Mouse (Mus musculus): ENCODE data around the gene Bmp8a. TPM values are rescaled to one million over a fixed set of nuclear protein-coding genes. Genes with fewer than 3 reads are reported as not detected.
A peak's percentile ranks its signal among the peaks of the same experiment; 100 is the strongest.
"Not testable (repeated sequence)": the region's sequence is repeated elsewhere in the genome, so short reads cannot be mapped to it uniquely, and the experiment has no call there.

Bmp8a gene
- polyA plus RNA-seq, 1 experiment, result 3.7 TPM

DNA sequence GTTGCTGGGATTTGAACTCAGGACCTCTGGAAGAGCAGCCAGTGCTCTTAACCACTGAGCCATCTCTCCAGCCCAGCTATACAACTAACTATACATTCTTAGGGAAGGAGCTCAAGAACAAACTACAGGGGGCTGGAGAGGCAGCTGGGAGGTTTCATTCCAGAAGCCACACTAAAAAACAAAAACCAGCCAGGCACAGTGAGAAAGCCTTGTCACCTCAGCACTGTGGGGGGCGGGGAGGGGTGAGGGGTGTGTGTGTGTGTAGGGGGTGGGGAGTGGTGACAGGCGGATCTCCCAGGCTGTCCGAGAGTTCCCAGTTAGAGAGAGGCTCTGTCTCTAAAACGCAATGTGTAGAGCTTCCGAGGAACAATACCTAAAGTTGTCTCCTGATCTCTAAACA is 11.7 kb downstream of the Bmp8a start:
- Histone ChIP-seq H3K4me1 (ENCODE audit: control insufficient read depth, insufficient read depth, low read length) (no peaks in the 10 kb centered on the region), H3K4me3 (ENCODE audit: control insufficient read depth, low read depth, low read length) (no peak overlapping the region), H3K27ac (ENCODE audit: control insufficient read depth, insufficient read depth, low read depth, low read length) (no peak overlapping the region), H3K27me3 (ENCODE audit: control insufficient read depth, insufficient read depth, low read length) (no peaks in the 10 kb centered on the region), H3K36me3 (ENCODE audit: control insufficient read depth, insufficient read depth, low read length) (no peaks in the 10 kb centered on the region)
- TF ChIP-seq CTCF (IDR thresholded peaks at IDR 0.05; ENCODE audit: control insufficient read depth, insufficient read depth, insufficient replicate concordance, low read depth, low read length) (no peak), POLR2A (IDR thresholded peaks at IDR 0.05; ENCODE audit: control insufficient read depth, low read depth, low read length) (no peak)

GRCm38 (mm10) chr4:123328946-123329345 is 14.1 kb downstream of the Bmp8a start:
- Histone ChIP-seq H3K36me3 (ENCODE audit: control insufficient read depth, insufficient read depth, low read length) (no peaks in the 10 kb centered on the region), H3K4me1 (ENCODE audit: control insufficient read depth, insufficient read depth, low read length) (no peaks in the 10 kb centered on the region), H3K27me3 (ENCODE audit: control insufficient read depth, insufficient read depth, low read length) (no peaks in the 10 kb centered on the region), H3K27ac (ENCODE audit: control insufficient read depth, insufficient read depth, low read depth, low read length) (no peak overlapping the region), H3K4me3 (ENCODE audit: control insufficient read depth, low read depth, low read length) (no peak overlapping the region)
- TF ChIP-seq CTCF (IDR thresholded peaks at IDR 0.05; ENCODE audit: control insufficient read depth, insufficient read depth, insufficient replicate concordance, low read depth, low read length), result no peak
- no peak for TF ChIP-seq POLR2A (IDR thresholded peaks at IDR 0.05; ENCODE audit: control insufficient read depth, low read depth, low read length)

DNA sequence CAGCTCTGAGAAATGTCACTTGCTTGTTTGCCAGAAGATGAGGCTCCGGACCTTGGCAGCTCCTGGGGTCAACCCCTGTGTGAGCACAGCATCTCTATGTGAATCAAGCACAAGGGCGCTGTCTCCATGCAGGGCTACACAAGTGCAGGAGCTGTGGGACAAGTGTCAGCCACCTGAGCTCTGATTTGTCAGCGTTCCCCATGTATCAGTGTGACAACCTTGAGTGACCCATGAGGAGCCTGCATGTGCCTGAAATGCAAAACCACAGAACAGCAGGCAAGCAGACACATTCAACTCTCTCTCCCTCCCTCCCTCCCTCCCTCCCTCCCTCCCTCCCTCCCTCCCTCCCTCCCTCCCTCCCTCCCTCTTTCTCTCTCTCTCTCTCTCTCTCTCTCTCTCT is 15.4 kb downstream of the Bmp8a start:
- TF ChIP-seq POLR2A (IDR thresholded peaks at IDR 0.05; ENCODE audit: control insufficient read depth, low read depth, low read length), result no peak
- no peak for TF ChIP-seq CTCF (IDR thresholded peaks at IDR 0.05; ENCODE audit: control insufficient read depth, insufficient read depth, insufficient replicate concordance, low read depth, low read length)
- no peak overlapping the region for H3K4me3 ChIP-seq (ENCODE audit: control insufficient read depth, low read depth, low read length)
- no peak overlapping the region for H3K27ac ChIP-seq (ENCODE audit: control insufficient read depth, insufficient read depth, low read depth, low read length)
- no peaks in the 10 kb centered on the region for H3K27me3 ChIP-seq (ENCODE audit: control insufficient read depth, insufficient read depth, low read length)
- H3K4me1 ChIP-seq (ENCODE audit: control insufficient read depth, insufficient read depth, low read length), result peaks cover 5% of the 10 kb centered on the region
- no peaks in the 10 kb centered on the region for H3K36me3 ChIP-seq (ENCODE audit: control insufficient read depth, insufficient read depth, low read length)

GRCm38 (mm10) chr4:123326087-123326486 is 17.0 kb downstream of the Bmp8a start:
- H3K4me1 ChIP-seq (ENCODE audit: control insufficient read depth, insufficient read depth, low read length), result peaks cover 5% of the 10 kb centered on the region
- no peaks in the 10 kb centered on the region for H3K27me3 ChIP-seq (ENCODE audit: control insufficient read depth, insufficient read depth, low read length)
- no peak for TF ChIP-seq POLR2A (IDR thresholded peaks at IDR 0.05; ENCODE audit: control insufficient read depth, low read depth, low read length)
- TF ChIP-seq CTCF (IDR thresholded peaks at IDR 0.05; ENCODE audit: control insufficient read depth, insufficient read depth, insufficient replicate concordance, low read depth, low read length), result no peak
- no peaks in the 10 kb centered on the region for H3K36me3 ChIP-seq (ENCODE audit: control insufficient read depth, insufficient read depth, low read length)
- H3K27ac ChIP-seq (ENCODE audit: control insufficient read depth, insufficient read depth, low read depth, low read length), result no peak overlapping the region
- H3K4me3 ChIP-seq (ENCODE audit: control insufficient read depth, low read depth, low read length), result no peak overlapping the region

- no peak within 1 kb of the TSS for H3K27ac ChIP-seq (ENCODE audit: control insufficient read depth, insufficient read depth, low read depth, low read length)
- H3K36me3 ChIP-seq (ENCODE audit: control insufficient read depth, insufficient read depth, low read length), result no peaks in the 10 kb centered on the region
- H3K4me1 ChIP-seq (ENCODE audit: control insufficient read depth, insufficient read depth, low read length), result peaks cover 5% of the 10 kb centered on the region
- H3K4me3 ChIP-seq (ENCODE audit: control insufficient read depth, low read depth, low read length), result peak within 1 kb of the TSS; percentile 81
- TF ChIP-seq CTCF (IDR thresholded peaks at IDR 0.05; ENCODE audit: control insufficient read depth, insufficient read depth, insufficient replicate concordance, low read depth, low read length), result no peak
- TF ChIP-seq POLR2A (IDR thresholded peaks at IDR 0.05; ENCODE audit: control insufficient read depth, low read depth, low read length), result peak; percentile 43; the same call in 1 of the 2 replicates
- no peaks in the 10 kb centered on the region for H3K27me3 ChIP-seq (ENCODE audit: control insufficient read depth, insufficient read depth, low read length)
Measured at GRCm38 (mm10) chr4:123323534-123323933, 19.5 kb downstream of the Bmp8a start, which contains the start of gene Oxct2a. TSS of gene Oxct2a (minus strand) at chr4:123323634.

DNA sequence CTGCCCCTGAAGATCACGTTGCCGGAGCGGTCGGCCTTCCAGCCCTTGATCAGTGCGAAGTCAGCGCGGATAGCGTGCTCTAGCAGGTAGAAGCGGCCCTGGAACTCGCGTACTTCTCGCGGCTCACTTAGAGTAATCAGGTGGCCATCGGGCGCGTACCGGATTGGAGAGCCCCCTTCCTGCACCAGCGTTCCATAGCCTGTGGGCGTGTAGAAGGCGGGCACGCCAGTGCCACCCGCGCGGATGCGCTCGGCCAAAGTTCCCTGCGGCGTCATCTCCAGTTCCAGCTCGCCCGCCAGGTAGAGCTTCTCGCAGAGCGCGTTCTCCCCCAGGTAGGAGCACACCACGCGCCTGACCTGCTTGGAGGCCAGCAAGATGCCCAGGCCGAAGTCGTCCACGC is 20.1 kb downstream of the Bmp8a start:
- not testable (repeated sequence) for H3K27ac ChIP-seq (ENCODE audit: control insufficient read depth, insufficient read depth, low read depth, low read length); H3K36me3 ChIP-seq (ENCODE audit: control insufficient read depth, insufficient read depth, low read length); H3K4me1 ChIP-seq (ENCODE audit: control insufficient read depth, insufficient read depth, low read length); H3K27me3 ChIP-seq (ENCODE audit: control insufficient read depth, insufficient read depth, low read length)
- H3K4me3 ChIP-seq (ENCODE audit: control insufficient read depth, low read depth, low read length), result peak overlapping the region; percentile 81

DNA sequence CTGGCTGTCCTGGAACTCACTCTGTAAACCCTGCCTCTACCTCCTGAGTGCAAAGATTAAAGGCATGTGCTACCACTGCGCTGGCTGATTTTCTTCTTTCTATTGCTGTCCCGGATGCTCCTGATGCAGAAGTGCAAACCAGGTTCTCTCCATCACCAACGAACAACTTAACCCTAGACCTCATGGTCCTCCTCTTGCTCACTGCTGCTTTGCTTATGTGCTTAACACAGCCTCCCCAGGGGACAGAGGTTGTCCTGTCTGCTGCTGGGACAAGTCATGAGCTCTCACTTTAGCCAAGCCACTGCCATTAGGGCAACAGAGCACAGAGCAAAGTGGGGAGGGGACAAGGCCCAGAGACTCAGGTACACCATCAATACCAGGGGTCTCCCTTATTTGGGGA is 28.6 kb downstream of the Bmp8a start:
- H3K27ac ChIP-seq (ENCODE audit: control insufficient read depth, insufficient read depth, low read depth, low read length), result no peak overlapping the region
- TF ChIP-seq POLR2A (IDR thresholded peaks at IDR 0.05; ENCODE audit: control insufficient read depth, low read depth, low read length) (no peak), CTCF (IDR thresholded peaks at IDR 0.05; ENCODE audit: control insufficient read depth, insufficient read depth, insufficient replicate concordance, low read depth, low read length) (no peak)
- no peaks in the 10 kb centered on the region for H3K27me3 ChIP-seq (ENCODE audit: control insufficient read depth, insufficient read depth, low read length)
- no peaks in the 10 kb centered on the region for H3K36me3 ChIP-seq (ENCODE audit: control insufficient read depth, insufficient read depth, low read length)
- no peaks in the 10 kb centered on the region for H3K4me1 ChIP-seq (ENCODE audit: control insufficient read depth, insufficient read depth, low read length)
- H3K4me3 ChIP-seq (ENCODE audit: control insufficient read depth, low read depth, low read length), result no peak overlapping the region

GRCm38 (mm10) chr4:123313010-123313409 is 30.0 kb downstream of the Bmp8a start:
- peaks cover 8% of the 10 kb centered on the region for H3K4me1 ChIP-seq (ENCODE audit: control insufficient read depth, insufficient read depth, low read length)
- no peaks in the 10 kb centered on the region for H3K36me3 ChIP-seq (ENCODE audit: control insufficient read depth, insufficient read depth, low read length)
- TF ChIP-seq POLR2A (IDR thresholded peaks at IDR 0.05; ENCODE audit: control insufficient read depth, low read depth, low read length) (no peak), CTCF (IDR thresholded peaks at IDR 0.05; ENCODE audit: control insufficient read depth, insufficient read depth, insufficient replicate concordance, low read depth, low read length) (no peak)
- H3K27ac ChIP-seq (ENCODE audit: control insufficient read depth, insufficient read depth, low read depth, low read length), result no peak overlapping the region
- H3K4me3 ChIP-seq (ENCODE audit: control insufficient read depth, low read depth, low read length), result no peak overlapping the region
- no peaks in the 10 kb centered on the region for H3K27me3 ChIP-seq (ENCODE audit: control insufficient read depth, insufficient read depth, low read length)

Measured in testis, adult 2 months (tissue).